Mouse (Mus musculus) olfactory bulb, adult 2 months (tissue): Measurements from ENCODE around the gene Iqca. TPM values are rescaled to one million over a fixed set of nuclear protein-coding genes. Genes with fewer than 3 reads are reported as not detected.
A peak's percentile ranks its signal among the peaks of the same experiment; 100 is the strongest.

Experiments
- H3K27ac ChIP-seq: fragments of 200-500 bp; 2 replicates; pipeline ENCODE4 v1.5.1; 2012; ENCODE audit warnings: low read depth, low read length; ENCODE audit not compliant: insufficient read depth
- H3K4me1 ChIP-seq: fragments of 200-500 bp; 2 replicates; pipeline ENCODE4 v1.6.1; 2012; ENCODE audit warnings: low read length; ENCODE audit not compliant: control insufficient read depth, insufficient read depth
- H3K4me3 ChIP-seq: fragments of 200-500 bp; 2 replicates; pipeline ENCODE4 v1.5.1; 2012; ENCODE audit warnings: mild to moderate bottlenecking, low read depth, low read length, moderate library complexity; ENCODE audit not compliant: insufficient read depth
- CTCF ChIP-seq: fragments of 200-500 bp; IDR thresholded peaks from 2 replicates; pipeline ENCODE4 v1.5.1; 2012; ENCODE audit warnings: low read depth, mild to moderate bottlenecking, low read length, moderate library complexity; ENCODE audit not compliant: insufficient read depth
- POLR2A ChIP-seq: fragments of 200-500 bp; IDR thresholded peaks from 2 replicates; pipeline ENCODE4 v1.6.1; 2012; ENCODE audit warnings: mild to moderate bottlenecking, low read depth, low read length, moderate library complexity; ENCODE audit not compliant: insufficient read depth
- WGBS: fragments of 180-500 bp; shearing (Covaris S2); methylation state at CpG from one replicate; pipeline ENCODE4 v1.1.7; 2018; 5-methylcytosine and 5-hydroxymethylcytosine counted together
- polyA plus RNA-seq: library from polyadenylated mRNA; stranded (reverse); fragments of >200 nt; gene quantifications from 2 replicates; pipeline ENCODE4 v1.2.4, GENCODE M21; 2012; ENCODE audit warnings: low replicate concordance; ENCODE audit not compliant: missing spikeins, insufficient read depth, insufficient read length

The Iqca gene
- polyA plus RNA-seq, 1 experiment: not detected

GRCm38 (mm10) chr1:90012168-90012567 lies 141.0 kb downstream of the Iqca start:
- no peak overlapping the region for H3K27ac ChIP-seq
- TF ChIP-seq CTCF (no peak), POLR2A (no peak)
- no peak overlapping the region for H3K4me3 ChIP-seq
- peaks cover 3% of the 10 kb centered on the region; the same call in 1 of the 2 replicates for H3K4me1 ChIP-seq
- WGBS: 89% methylated on average over 3 of the region's 3 CpGs

GRCm38 (mm10) chr1:90010077-90010476 lies 143.1 kb downstream of the Iqca start:
- no peak for TF ChIP-seq CTCF
- no peak for TF ChIP-seq POLR2A
- H3K4me1 ChIP-seq: peaks cover 10% of the 10 kb centered on the region
- H3K27ac ChIP-seq: no peak overlapping the region
- WGBS: 96% methylated on average over 1 of the region's 1 CpGs
- no peak overlapping the region for H3K4me3 ChIP-seq

- peaks cover 10% of the 10 kb centered on the region for H3K4me1 ChIP-seq
- H3K4me3 ChIP-seq: no peak overlapping the region
- no peak overlapping the region for H3K27ac ChIP-seq
- TF ChIP-seq POLR2A (no peak), CTCF (no peak)
- WGBS: 61% methylated on average over 3 of the region's 3 CpGs
Observed at GRCm38 (mm10) chr1:90009188-90009587, 144.0 kb downstream of the Iqca start.

- WGBS: 33% methylated on average over 14 of the region's 14 CpGs
- Histone ChIP-seq H3K4me1 (peaks cover 10% of the 10 kb centered on the region), H3K4me3 (peak overlapping the region; percentile 33), H3K27ac (peak overlapping the region; percentile 32; the same call in 1 of the 2 replicates)
- TF ChIP-seq CTCF (no peak), POLR2A (no peak)
Observed at GRCm38 (mm10) chr1:90006666-90007065, 146.5 kb downstream of the Iqca start.

- 71% methylated on average over 5 of the region's 5 CpGs for WGBS
- no peak for TF ChIP-seq CTCF
- no peak for TF ChIP-seq POLR2A
Observed at GRCm38 (mm10) chr1:90000981-90001380, 152.2 kb downstream of the Iqca start.

GRCm38 (mm10) chr1:89999858-90000257 lies 153.3 kb downstream of the Iqca start:
- 86% methylated on average over 3 of the region's 3 CpGs for WGBS
- TF ChIP-seq CTCF: no peak
- no peak for TF ChIP-seq POLR2A
- peaks cover 4% of the 10 kb centered on the region; the same call in 1 of the 2 replicates for H3K4me1 ChIP-seq
- H3K27ac ChIP-seq: no peak overlapping the region
- H3K4me3 ChIP-seq: no peak overlapping the region

More at GRCm38 (mm10) chr1:90000981-90001380, 152.2 kb downstream of the Iqca start:
- no peak overlapping the region for H3K27ac ChIP-seq
- no peak overlapping the region for H3K4me3 ChIP-seq
- peaks cover 4% of the 10 kb centered on the region; the same call in 1 of the 2 replicates for H3K4me1 ChIP-seq

GRCm38 (mm10) chr1:89998696-89999095 lies 154.5 kb downstream of the Iqca start:
- H3K27ac ChIP-seq: no peak overlapping the region
- H3K4me3 ChIP-seq: no peak overlapping the region
- WGBS: 88% methylated on average over 2 of the region's 2 CpGs
- no peak for TF ChIP-seq POLR2A
- no peak for TF ChIP-seq CTCF
- peaks cover 4% of the 10 kb centered on the region; the same call in 1 of the 2 replicates for H3K4me1 ChIP-seq

GRCm38 (mm10) chr1:89998076-89998475 lies 155.1 kb downstream of the Iqca start:
- TF ChIP-seq CTCF (no peak), POLR2A (no peak)
- Histone ChIP-seq H3K4me1 (peaks cover 4% of the 10 kb centered on the region; the same call in 1 of the 2 replicates), H3K27ac (no peak overlapping the region), H3K4me3 (no peak overlapping the region)
- WGBS: 52% methylated on average over 7 of the region's 7 CpGs

GRCm38 (mm10) chr1:89992256-89992655 lies 160.9 kb downstream of the Iqca start:
- Histone ChIP-seq H3K4me1 (peaks cover 3% of the 10 kb centered on the region; the same call in 1 of the 2 replicates), H3K27ac (no peak overlapping the region), H3K4me3 (no peak overlapping the region)
- 13% methylated on average over 25 of the region's 25 CpGs for WGBS
- TF ChIP-seq CTCF: no peak
- TF ChIP-seq POLR2A: no peak

Other genes with a start within 250 kb of the Iqca start
- gene Gbx2, start 222.2 kb downstream of the Iqca start, polyA plus RNA-seq: not detected in 2 replicates
- not detected in 2 replicates for gene Asb18, start 138.7 kb downstream of the Iqca start, polyA plus RNA-seq
- not detected in 2 replicates for gene Ackr3, start 50.6 kb upstream of the Iqca start, polyA plus RNA-seq